Mouse (Mus musculus) lung, postnatal 14 days (tissue): ENCODE results near the gene Camk2b.

Experiments used
- DNase-seq: peaks from one replicate; pipeline ENCODE4 v3.0.0; 2021

Gene Camk2b

DNA sequence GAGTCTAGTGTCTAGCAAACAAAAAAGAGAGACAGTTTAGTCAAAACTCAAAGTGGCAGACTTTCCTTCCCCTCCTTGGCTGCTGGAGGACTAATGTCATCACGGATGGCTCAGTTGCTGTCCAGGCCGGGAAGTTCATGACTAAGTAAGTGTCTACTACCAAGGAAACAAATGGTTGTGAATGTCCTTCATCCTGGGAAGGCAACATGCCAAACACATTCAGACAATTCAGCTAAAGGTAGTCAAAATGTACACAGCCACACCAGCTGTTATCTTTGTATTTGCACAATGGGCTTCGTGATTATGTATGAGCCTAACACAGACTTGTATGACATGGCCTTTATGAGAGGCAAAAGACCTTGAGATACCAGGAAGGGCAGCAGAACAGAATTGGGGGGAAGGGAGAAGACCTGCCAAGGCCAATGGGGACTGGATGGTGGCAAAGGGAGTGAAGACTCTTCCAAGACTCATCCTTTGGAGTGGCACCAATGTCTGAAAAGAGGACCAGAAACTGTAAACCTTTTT, 139.4 kb downstream of the Camk2b start:
- no peak for DNase-seq

- no peak for DNase-seq
Observed at GRCm38 (mm10) chr11:5924699-5925098, 141.5 kb downstream of the Camk2b start.

- DNase-seq, result peak; percentile 30
Observed at GRCm38 (mm10) chr11:5920323-5920960, 145.7 kb downstream of the Camk2b start.
